Mouse (Mus musculus): ENCODE data around the gene Gm37240. TPM values are rescaled to one million over a fixed set of nuclear protein-coding genes. Genes with fewer than 3 reads are reported as not detected.

Gene Gm37240
- total RNA-seq, 2 experiments from 2014 or later = 0.92 to 1.4 TPM

- DNase-seq (ENCODE audit: extremely low spot score in 1 of 2, low spot score in 1 of 2) = no peak
These were observed 194.3 kb downstream of the Gm37240 start for GRCm38 (mm10) chr3:85693013-85693412.

GRCm38 (mm10) chr3:85691134-85691533 is 196.2 kb downstream of the Gm37240 start:
- no peak for DNase-seq (ENCODE audit: extremely low spot score in 1 of 2, low spot score in 1 of 2)

DNA sequence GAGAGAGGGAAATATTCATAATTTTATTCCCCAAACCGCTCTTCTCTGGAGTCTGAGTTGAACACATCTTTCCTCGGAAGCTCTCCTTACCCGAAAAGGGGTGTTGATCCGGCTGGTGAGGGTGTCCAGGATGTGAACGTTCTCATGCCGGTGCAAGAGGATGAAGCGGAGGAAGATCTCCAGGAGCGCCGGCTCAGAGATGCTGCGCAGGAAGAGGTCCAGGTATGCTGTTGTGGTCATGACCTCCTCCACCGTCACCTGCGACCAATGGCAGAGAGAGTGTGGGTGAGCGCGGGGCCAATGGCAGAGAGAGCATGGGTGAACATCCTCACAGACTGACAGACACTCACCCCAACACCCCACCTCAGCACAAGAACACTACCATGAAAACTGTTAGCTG is 199.0 kb downstream of the Gm37240 start:
- DNase-seq (ENCODE audit: extremely low spot score in 1 of 2, low spot score in 1 of 2) = no peak

DNA sequence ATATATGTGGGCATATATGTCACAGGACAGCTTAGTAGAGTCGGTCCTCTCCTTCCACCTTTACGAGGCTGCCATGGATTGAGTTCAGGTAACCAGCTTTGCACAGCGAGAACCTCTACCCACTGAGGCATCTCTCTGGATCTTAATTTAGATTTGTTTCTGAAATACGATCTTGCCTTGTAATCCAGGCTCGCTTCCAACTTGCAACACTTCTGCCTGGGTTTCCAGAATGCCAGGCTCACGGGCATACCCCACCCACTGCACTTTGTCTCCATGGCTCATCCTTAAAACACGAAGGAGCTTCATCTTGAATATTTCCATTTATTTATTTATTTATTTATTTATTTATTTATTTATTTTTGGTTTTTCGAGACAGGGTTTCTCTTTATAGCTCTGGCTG is 202.0 kb downstream of the Gm37240 start:
- DNase-seq (ENCODE audit: extremely low spot score in 1 of 2, low spot score in 1 of 2) = no peak

GRCm38 (mm10) chr3:85683618-85684017 is 203.7 kb downstream of the Gm37240 start:
- no peak for DNase-seq (ENCODE audit: extremely low spot score in 1 of 2, low spot score in 1 of 2)

- DNase-seq (ENCODE audit: extremely low spot score in 1 of 2, low spot score in 1 of 2) = no peak
These were observed 206.2 kb downstream of the Gm37240 start for GRCm38 (mm10) chr3:85681136-85681535.

DNA sequence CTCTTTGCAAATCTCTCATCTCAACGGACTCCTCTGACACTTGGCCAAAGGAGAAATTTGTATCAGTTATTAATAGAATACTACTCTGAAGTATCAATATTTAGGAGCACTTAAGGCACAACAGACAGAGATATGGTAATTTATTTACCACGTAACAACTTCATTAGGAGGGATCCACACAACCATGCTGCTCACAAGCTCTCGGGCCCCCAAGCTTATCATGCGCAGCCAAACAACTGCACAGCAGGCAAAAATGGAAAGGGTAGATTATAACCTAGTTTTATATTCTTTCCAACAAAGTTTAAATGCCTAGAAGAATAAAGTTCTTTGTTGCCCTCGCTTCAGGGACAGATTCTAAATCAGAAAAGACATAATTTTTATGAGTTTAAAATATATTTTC is 207.4 kb downstream of the Gm37240 start:
- DNase-seq (ENCODE audit: extremely low spot score in 1 of 2, low spot score in 1 of 2) = no peak

DNA sequence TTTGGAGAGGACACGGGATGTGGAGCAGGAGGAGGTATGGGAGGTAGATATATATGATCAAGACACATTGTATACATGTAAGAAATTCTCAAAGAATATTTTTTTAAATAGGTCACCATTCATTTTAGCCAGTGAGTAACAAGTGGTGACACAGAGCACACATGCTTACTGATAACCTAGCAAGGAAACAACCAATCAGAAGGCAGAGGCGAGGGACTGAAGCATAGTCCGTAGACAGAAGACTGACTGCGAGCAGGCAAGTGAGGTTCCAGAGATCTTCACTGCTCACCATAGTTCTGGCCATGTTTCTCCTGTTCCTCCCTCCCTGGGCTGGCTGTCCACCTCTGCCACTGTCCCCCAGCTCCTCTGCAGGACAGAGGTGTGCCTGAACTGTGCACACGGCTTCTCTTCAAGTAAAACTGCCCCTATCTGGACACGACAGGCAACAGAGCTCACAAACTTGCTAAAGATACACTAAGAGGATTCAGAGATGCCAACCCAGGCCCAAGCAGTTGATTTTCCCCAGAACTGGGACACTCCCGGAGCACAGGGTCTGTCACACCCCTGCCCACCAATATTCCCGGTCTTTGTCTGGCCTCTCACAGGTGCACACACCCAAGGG is 207.9 kb downstream of the Gm37240 start:
- DNase-seq (ENCODE audit: extremely low spot score in 1 of 2, low spot score in 1 of 2) = no peak

DNA sequence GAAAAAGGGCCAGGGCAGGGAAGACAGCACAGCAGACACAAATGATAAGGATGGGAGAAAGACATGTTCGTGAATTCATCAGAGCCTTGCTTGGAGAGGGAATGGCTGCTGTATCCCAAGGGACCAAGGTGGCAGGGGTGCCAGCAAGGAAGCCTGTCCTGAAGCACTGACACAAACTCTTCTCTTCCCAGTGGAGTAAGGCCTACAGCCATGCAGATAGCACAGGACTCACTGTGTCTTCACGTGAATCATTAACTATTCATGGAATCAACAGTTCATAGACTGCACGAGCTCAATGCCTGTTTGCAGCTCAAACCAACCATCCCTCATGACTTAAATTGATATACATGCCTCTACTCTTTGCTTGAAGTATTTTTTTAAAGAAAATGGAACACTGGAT is 209.4 kb downstream of the Gm37240 start:
- DNase-seq (ENCODE audit: extremely low spot score in 1 of 2, low spot score in 1 of 2) = no peak

GRCm38 (mm10) chr3:85677133-85677532 is 210.2 kb downstream of the Gm37240 start:
- DNase-seq (ENCODE audit: extremely low spot score in 1 of 2, low spot score in 1 of 2) = no peak

GRCm38 (mm10) chr3:85669844-85670243 is 217.5 kb downstream of the Gm37240 start:
- no peak for DNase-seq (ENCODE audit: extremely low spot score in 1 of 2, low spot score in 1 of 2)

- DNase-seq (ENCODE audit: extremely low spot score in 1 of 2, low spot score in 1 of 2) = no peak
These were observed 219.6 kb downstream of the Gm37240 start for GRCm38 (mm10) chr3:85667683-85668082.

GRCm38 (mm10) chr3:85666736-85667135 is 220.6 kb downstream of the Gm37240 start:
- DNase-seq (ENCODE audit: extremely low spot score in 1 of 2, low spot score in 1 of 2) = no peak

DNA sequence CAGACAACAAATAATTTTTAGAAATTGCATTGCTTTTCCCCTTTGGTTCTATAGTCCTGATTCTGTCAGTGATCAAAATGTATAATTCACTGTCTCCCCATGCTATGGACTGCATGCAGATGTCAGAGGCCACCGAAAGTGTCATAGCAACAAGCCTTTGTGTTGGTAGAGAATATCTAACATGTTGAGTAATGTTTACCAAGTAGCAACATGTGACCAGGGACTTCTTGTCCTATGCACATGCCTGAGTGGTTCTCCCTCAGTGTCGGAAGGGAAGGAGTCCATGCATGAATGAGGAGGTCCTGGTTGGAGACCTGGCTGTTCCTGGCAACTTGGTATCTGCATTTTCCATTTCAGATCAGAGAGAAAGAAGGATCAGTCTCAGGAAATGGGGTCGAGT is 221.2 kb downstream of the Gm37240 start:
- DNase-seq (ENCODE audit: extremely low spot score in 1 of 2, low spot score in 1 of 2) = no peak

DNA sequence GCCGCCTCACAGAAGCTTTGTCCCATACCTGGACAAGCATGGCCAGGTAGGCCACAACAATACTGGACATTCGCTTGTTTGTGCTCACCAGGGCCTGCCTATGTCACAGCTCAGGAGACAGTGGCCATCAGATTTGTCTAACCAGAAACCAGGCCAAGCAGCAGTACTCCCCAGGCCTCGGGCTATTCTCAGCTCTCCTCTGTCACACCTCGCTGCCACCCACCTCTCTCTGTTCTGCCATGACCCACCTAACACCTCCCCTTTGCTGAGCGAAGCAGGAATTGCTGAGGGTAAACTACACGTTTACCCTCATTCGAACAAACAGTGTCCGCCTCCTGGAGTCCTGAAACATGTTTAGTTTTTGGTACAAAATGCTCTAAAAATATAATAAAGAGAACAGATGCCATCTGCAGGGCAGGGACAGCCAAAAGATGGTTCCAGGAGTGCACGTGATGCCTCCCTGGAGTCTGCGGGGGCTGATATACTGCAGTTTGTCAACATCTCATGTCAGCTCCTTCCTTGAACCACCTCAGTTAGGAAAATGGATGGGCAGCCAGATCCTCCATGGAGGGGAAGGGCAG is 222.6 kb downstream of the Gm37240 start:
- no peak for DNase-seq (ENCODE audit: extremely low spot score in 1 of 2, low spot score in 1 of 2)

- DNase-seq (ENCODE audit: extremely low spot score in 1 of 2, low spot score in 1 of 2) = no peak
These were observed 223.5 kb downstream of the Gm37240 start for GRCm38 (mm10) chr3:85663826-85664225.

- no peak for DNase-seq (ENCODE audit: extremely low spot score in 1 of 2, low spot score in 1 of 2)
These were observed 225.1 kb downstream of the Gm37240 start for GRCm38 (mm10) chr3:85661926-85662813.

DNA sequence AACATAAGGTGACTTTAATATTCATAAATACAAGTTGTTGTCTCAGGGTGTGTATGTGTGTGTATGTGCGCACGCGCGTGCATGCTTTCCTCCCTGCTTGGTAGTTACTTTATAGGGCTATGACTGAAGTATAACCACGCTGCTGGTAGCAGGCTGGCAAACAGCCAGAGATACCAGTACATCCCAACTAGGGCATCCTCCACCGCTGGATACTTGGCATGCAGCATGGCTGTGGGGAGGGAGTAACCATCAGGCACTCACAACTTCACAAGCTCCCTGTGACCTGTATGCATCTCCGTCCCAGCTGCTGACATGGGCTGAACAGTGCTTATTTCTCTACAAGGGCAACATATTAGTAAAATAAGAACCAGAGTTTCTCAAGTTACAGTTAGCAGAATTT is 227.6 kb downstream of the Gm37240 start:
- DNase-seq (ENCODE audit: extremely low spot score in 1 of 2, low spot score in 1 of 2) = no peak

DNA sequence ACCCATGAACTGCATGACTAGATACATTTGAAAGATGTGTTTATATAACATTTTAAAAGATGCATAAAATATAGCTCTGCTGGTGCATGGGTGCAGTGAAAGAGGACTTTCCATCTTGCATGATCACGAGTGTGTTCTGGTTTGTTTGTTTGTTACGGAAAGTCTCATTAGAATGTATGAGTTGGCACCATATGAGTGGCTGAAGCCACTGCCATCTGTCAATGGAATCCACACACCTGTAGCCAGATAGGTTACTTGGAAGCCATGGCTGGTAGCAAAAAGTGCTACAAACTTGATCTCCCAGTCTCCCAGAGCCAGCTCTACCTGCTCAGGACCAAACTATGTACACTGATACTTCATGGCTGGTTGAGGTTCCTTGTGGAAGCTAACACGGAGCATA is 231.8 kb downstream of the Gm37240 start:
- DNase-seq (ENCODE audit: extremely low spot score in 1 of 2, low spot score in 1 of 2) = no peak

GRCm38 (mm10) chr3:85652727-85653665 is 234.3 kb downstream of the Gm37240 start:
- DNase-seq (ENCODE audit: extremely low spot score in 1 of 2, low spot score in 1 of 2) = no peak
